Mouse (Mus musculus) cerebellum, adult 2 months (tissue): Measurements from ENCODE around the gene Atxn7l1. TPM values are rescaled to one million over a fixed set of nuclear protein-coding genes. Genes with fewer than 3 reads are reported as not detected.
"Not testable (repeated sequence)": the region's sequence is repeated elsewhere in the genome, so short reads cannot be mapped to it uniquely, and the experiment has no call there.

ENCODE experiments used
- DNase-seq, 2 experiments: peaks; one replicate each; pipeline ENCODE4 v3.0.0; 2021
- H3K27ac ChIP-seq: fragments of 200-500 bp; 2 replicates; pipeline ENCODE4 v1.5.1; 2012; ENCODE audit warnings: low read length, control low read depth, inconsistent platforms; ENCODE audit not compliant: insufficient read depth
- H3K27me3 ChIP-seq: fragments of 200-500 bp; 2 replicates; pipeline ENCODE4 v1.6.1; 2012; ENCODE audit warnings: inconsistent platforms, mild to moderate bottlenecking, low read length, moderate library complexity; ENCODE audit not compliant: control insufficient read depth, insufficient read depth
- H3K4me1 ChIP-seq: fragments of 200-500 bp; 2 replicates; pipeline ENCODE4 v1.6.1; 2011; ENCODE audit warnings: low read length; ENCODE audit not compliant: control insufficient read depth, insufficient read depth
- H3K4me3 ChIP-seq: fragments of 200-500 bp; replicated peaks from 2 replicates; pipeline ENCODE3; 2011; ENCODE audit warnings: mild to moderate bottlenecking, low read depth, low read length, control low read depth; ENCODE audit not compliant: insufficient read depth
- CTCF ChIP-seq: fragments of 200-500 bp; IDR thresholded peaks from 2 replicates; pipeline ENCODE4 v1.5.1; 2011; ENCODE audit warnings: low read depth, mild to moderate bottlenecking, control low read depth, low read length, moderate library complexity, borderline replicate concordance; ENCODE audit not compliant: insufficient read depth
- POLR2A ChIP-seq: fragments of 200-500 bp; IDR thresholded peaks from 2 replicates; pipeline ENCODE4 v1.6.1; 2011; ENCODE audit warnings: low read length, control low read depth, borderline replicate concordance; ENCODE audit not compliant: insufficient read depth
- WGBS: fragments of 180-500 bp; shearing (Covaris S2); methylation state at CpG from one replicate; pipeline ENCODE4 v1.1.7; 2018; 5-methylcytosine and 5-hydroxymethylcytosine counted together
- polyA plus RNA-seq: library from polyadenylated mRNA; depleted of rRNA; stranded (reverse); fragments of >200 nt; gene quantifications from 2 replicates; pipeline ENCODE4 v1.2.3, GENCODE M21; 2012

The Atxn7l1 gene
- polyA plus RNA-seq, 1 experiment, result 38.7 TPM

- Histone ChIP-seq H3K27me3 (no peaks in the 10 kb centered on the region), H3K27ac (no peak overlapping the region), H3K4me3 (no peak overlapping the region), H3K4me1 (peaks cover 5% of the 10 kb centered on the region)
- TF ChIP-seq POLR2A, result no peak
- TF ChIP-seq CTCF, result no peak
- no peak for DNase-seq
- WGBS, result 94% methylated on average over 7 of the region's 7 CpGs
These were observed 9.0 kb downstream of the Atxn7l1 start for GRCm38 (mm10) chr12:33156334-33157018.

- H3K27ac ChIP-seq, result no peak overlapping the region
- WGBS, result 94% methylated on average over 8 of the region's 8 CpGs
- no peak for DNase-seq
These were observed 10.8 kb downstream of the Atxn7l1 start for GRCm38 (mm10) chr12:33158256-33158655.

GRCm38 (mm10) chr12:33160406-33160805 lies 12.9 kb downstream of the Atxn7l1 start:
- DNase-seq, result no peak
- WGBS, result 95% methylated on average over 7 of the region's 7 CpGs
- no peak for TF ChIP-seq CTCF
- no peak for TF ChIP-seq POLR2A
- Histone ChIP-seq H3K4me3 (no peak overlapping the region), H3K4me1 (peaks cover 3% of the 10 kb centered on the region), H3K27ac (no peak overlapping the region), H3K27me3 (no peaks in the 10 kb centered on the region)

More at GRCm38 (mm10) chr12:33158256-33158655, 10.8 kb downstream of the Atxn7l1 start:
- no peaks in the 10 kb centered on the region for H3K27me3 ChIP-seq
- H3K4me3 ChIP-seq, result no peak overlapping the region
- H3K4me1 ChIP-seq, result peaks cover 8% of the 10 kb centered on the region
- TF ChIP-seq CTCF (no peak), POLR2A (no peak)

GRCm38 (mm10) chr12:33162541-33162940 lies 15.0 kb downstream of the Atxn7l1 start:
- H3K27ac ChIP-seq, result no peak overlapping the region
- 10% methylated on average over 12 of the region's 12 CpGs for WGBS
- TF ChIP-seq POLR2A (no peak), CTCF (no peak)

GRCm38 (mm10) chr12:33164019-33164418 lies 16.5 kb downstream of the Atxn7l1 start:
- H3K27me3 ChIP-seq, H3K27ac ChIP-seq, H3K4me3 ChIP-seq, DNase-seq: not testable (repeated sequence)
- 96% methylated on average over 5 of the region's 5 CpGs for WGBS
- peaks cover 12% of the 10 kb centered on the region for H3K4me1 ChIP-seq

More at GRCm38 (mm10) chr12:33162541-33162940, 15.0 kb downstream of the Atxn7l1 start:
- DNase-seq, result peak; percentile 55 to 77
- no peak overlapping the region for H3K4me3 ChIP-seq
- H3K4me1 ChIP-seq, result peaks cover 12% of the 10 kb centered on the region
- H3K27me3 ChIP-seq, result no peaks in the 10 kb centered on the region

GRCm38 (mm10) chr12:33166712-33167111 lies 19.2 kb downstream of the Atxn7l1 start:
- WGBS, result 61% methylated on average over 8 of the region's 8 CpGs
- TF ChIP-seq CTCF (no peak), POLR2A (no peak)
- no peaks in the 10 kb centered on the region for H3K27me3 ChIP-seq

GRCm38 (mm10) chr12:33167545-33167944 lies 20.1 kb downstream of the Atxn7l1 start:
- H3K4me1 ChIP-seq, result peaks cover 12% of the 10 kb centered on the region
- H3K27me3 ChIP-seq, result no peaks in the 10 kb centered on the region
- TF ChIP-seq CTCF (no peak), POLR2A (no peak)
- no peak overlapping the region for H3K27ac ChIP-seq
- no peak for DNase-seq
- 95% methylated on average over 5 of the region's 5 CpGs for WGBS
- H3K4me3 ChIP-seq, result no peak overlapping the region

More at GRCm38 (mm10) chr12:33166712-33167111, 19.2 kb downstream of the Atxn7l1 start:
- DNase-seq, result peak in 1 of 2 experiments; percentile 39
- Histone ChIP-seq H3K4me3 (no peak overlapping the region), H3K27ac (no peak overlapping the region), H3K4me1 (peaks cover 12% of the 10 kb centered on the region)

GRCm38 (mm10) chr12:33168491-33168890 lies 21.0 kb downstream of the Atxn7l1 start:
- WGBS, result 99% methylated on average over 2 of the region's 2 CpGs
- no peak for DNase-seq
- H3K4me1 ChIP-seq, result peaks cover 9% of the 10 kb centered on the region
- H3K27ac ChIP-seq, result no peak overlapping the region
- no peaks in the 10 kb centered on the region for H3K27me3 ChIP-seq
- H3K4me3 ChIP-seq, result no peak overlapping the region
- no peak for TF ChIP-seq CTCF
- TF ChIP-seq POLR2A, result no peak
